Mouse (Mus musculus) bone marrow macrophage, adult 2 months (primary cell): ENCODE measurements around the gene Kmt2a.

Experiments
- CTCF ChIP-seq: IDR thresholded peaks from 2 replicates; pipeline ENCODE4 v1.5.1; 2012; ENCODE audit warnings: low read depth, mild to moderate bottlenecking, low read length, moderate library complexity
- POLR2A ChIP-seq: IDR thresholded peaks from 2 replicates; pipeline ENCODE4 v1.6.1; 2012; ENCODE audit warnings: mild to moderate bottlenecking, low read depth, low read length, borderline replicate concordance

DNA sequence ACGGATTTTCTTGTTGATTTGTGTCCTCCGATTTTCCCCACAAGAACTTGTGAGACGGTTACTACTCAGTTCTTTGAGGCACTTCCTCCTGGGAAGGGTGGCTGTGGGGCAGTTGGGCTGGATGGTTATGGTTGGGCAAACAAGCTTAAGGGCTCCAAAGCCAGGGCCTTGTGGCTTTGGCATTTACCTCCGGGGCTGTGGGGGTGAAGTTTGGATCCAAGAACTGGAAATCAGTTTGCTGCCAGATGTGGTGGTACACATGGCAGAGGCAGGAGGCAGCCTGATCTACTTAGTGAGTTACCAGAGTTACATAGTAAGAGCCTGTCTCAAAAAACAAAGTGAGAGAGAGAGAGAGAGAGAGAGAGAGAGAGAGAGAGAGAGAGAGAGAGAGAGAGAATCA lies 22.8 kb upstream of the Kmt2a start:
- TF ChIP-seq POLR2A: no peak
- no peak for TF ChIP-seq CTCF
